Mouse (Mus musculus): ENCODE results near the gene Nup153. TPM values are rescaled to one million over a fixed set of nuclear protein-coding genes. Genes with fewer than 3 reads are reported as not detected.

Gene Nup153
- polyA plus RNA-seq, 1 experiment from 2014 or later = 39.3 TPM

Other genes with a start within 250 kb of the Nup153 start
- 9.4 and 13.5 TPM in 2 replicates for gene Cap2, start 226.1 kb downstream of the Nup153 start, polyA plus RNA-seq (2016; fragmentation: Nextera tagmentation; extraction: Ambion mirVana)
- gene Fam8a1, start 58.4 kb downstream of the Nup153 start, polyA plus RNA-seq (2016; fragmentation: Nextera tagmentation; extraction: Ambion mirVana) = 21.4 and 22.0 TPM in 2 replicates
- gene Kif13a, start 201.9 kb upstream of the Nup153 start, polyA plus RNA-seq (2016; fragmentation: Nextera tagmentation; extraction: Ambion mirVana) = 20.9 and 22.1 TPM in 2 replicates